Mouse (Mus musculus): ENCODE data around the gene Uqcc1. TPM values are rescaled to one million over a fixed set of nuclear protein-coding genes. Genes with fewer than 3 reads are reported as not detected.

Gene Uqcc1
- 100 to 1,000 TPM; 106 to 129 TPM for total RNA-seq (2021)
- long read RNA-seq, experiment 1, transcript Uqcc1-204 (10 exons, 2,633 nt): major isoform, 143 of 170 reads
- long read RNA-seq, experiment 1, partial matches to known transcripts: 8 of 170 reads
- long read RNA-seq, experiment 1, other reads (novel, unspliced or antisense): 18 of 170 reads
- long read RNA-seq, experiment 2, transcript Uqcc1-204 (10 exons, 2,633 nt): major isoform, 167 of 180 reads
- long read RNA-seq, experiment 2, partial matches to known transcripts: 4 of 180 reads
- long read RNA-seq, experiment 2, other reads (novel, unspliced or antisense): 7 of 180 reads

DNA sequence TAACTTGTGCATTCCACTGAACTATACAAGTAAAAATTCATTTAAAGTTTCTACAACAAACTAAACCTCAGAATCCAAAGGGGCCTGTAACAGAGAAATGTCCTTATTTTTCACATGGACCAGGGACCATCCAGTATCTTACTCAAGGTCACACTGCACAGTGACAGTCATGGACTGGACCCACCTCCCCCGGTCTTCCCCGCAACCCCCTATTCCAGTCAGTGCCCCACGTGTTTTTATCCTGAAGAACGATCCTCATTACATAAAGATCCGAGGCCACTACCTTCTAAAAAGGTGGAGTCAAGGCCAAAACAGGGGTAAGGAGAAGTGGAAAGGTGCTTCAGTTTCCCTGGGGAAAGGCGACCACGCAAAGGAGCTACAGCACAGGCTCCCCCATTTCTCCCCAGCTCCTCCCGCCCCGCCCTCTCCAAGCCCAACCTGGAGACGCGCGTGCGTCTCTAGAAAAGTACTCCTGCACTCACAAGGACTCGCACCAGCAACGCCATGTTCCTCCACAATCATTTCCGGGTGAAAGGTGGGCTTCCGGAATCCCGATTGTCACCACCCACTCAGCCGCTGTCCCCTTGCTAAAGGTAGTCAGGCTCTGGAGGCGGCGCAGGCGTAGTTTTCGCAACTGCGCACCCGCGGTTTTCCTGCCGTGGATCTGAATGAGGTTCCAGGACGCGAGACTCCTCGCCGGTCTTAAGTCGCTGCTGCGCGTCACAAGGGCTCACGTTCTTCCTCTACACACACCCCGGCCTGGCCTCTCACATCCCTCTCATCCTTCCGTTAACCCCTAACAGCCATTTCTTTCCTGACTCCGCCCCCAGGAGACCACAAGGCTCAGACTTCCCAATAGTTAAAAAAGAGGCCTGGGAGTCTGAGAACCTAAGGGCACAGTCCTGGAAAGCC, at the start of gene Uqcc1:
Gene Uqcc1, minus strand, starts transcription at position 780 of the 912 bp plus-strand sequence.
- intact Hi-C loops (cut with DNase I; ENCODE audit: low total_unique reads): no loop called here

DNA sequence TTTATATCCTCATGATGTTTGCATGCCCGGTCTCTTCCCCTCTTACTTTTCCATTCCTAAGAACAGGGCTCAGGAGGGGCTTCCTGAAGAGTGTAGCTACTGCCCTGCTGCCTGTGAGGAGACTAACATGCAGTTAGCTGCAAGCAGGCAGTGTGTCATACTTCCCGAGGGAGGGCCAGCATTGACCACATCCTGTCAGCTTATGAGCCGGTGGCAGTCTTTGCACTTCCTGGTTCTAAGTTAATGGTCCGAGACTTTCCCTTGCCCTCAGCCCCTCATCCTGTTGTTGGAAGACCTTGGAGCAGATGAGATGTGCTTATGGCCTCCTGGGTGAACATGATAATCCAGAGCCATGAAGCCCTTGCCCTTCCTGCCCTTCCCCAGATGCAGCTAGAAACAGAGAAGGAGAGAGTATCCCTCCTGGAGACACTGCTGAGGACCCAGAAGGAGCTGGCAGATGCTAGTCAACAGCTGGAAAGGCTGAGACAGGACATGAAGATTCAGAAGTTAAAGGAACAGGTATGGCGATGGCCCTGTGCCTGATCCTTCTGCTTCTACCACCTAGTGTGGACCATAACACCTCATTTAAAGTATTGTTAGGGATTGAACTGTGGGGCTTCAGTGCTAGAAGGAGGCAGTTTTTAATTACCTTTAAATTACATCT, 49.4 kb upstream of the Uqcc1 start:
- no peak for DNase-seq
- intact Hi-C loops (cut with DNase I; ENCODE audit: low total_unique reads): no loop called here

More for the DNA sequence above, at the start of gene Uqcc1:
- peak; percentile 90 for DNase-seq

- intact Hi-C loops (cut with DNase I; ENCODE audit: low total_unique reads): no loop called here
- no peak for DNase-seq
Measured at GRCm38 (mm10) chr2:155974087-155974731, 44.1 kb upstream of the Uqcc1 start.

DNA sequence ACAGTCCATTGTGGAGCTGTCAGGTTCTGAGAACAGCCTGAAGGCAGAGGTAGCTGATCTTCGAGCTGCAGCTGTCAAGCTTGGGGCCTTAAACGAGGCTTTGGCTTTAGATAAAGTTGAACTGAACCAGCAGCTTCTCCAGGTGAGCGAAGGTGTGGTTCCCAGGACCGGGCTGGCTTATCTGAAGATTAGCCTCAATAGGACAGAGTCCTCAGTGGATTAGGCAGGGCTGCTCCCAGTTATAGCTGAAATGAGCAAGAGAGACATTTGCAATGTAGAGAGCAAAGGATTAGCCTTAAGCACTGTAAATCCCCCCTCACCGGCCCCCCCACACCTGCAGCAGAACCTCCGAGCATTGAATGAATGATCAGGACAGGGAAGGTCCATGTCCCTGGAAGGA, 43.2 kb upstream of the Uqcc1 start:
- intact Hi-C loops (cut with DNase I; ENCODE audit: low total_unique reads): no loop called here
- no peak for DNase-seq

DNA sequence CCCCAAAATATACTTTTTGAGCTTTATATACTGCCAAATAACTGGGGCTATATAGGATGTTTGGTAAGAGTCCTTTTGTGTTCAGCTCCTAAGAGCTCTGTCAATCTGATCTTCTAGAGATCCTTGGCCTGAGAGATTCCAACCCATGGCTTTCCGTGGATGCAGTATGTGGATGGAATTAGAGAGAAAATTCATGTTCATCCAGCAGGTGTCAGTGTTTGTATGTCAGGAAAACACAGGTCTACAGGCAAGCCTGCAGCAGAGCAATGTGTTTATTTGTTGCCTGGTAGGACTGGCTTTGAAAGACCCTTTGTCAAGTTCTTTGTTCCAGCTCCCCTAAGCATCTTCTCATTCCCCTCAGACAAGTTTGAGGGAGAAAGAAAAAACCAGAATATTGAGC, 32.9 kb upstream of the Uqcc1 start:
- intact Hi-C loops (cut with DNase I; ENCODE audit: low total_unique reads): loop anchor here (10.0 kb wide), 1 partner anchor 312 kb away; no protein-coding TSS in a partner anchor
- no peak for DNase-seq

GRCm38 (mm10) chr2:155961862-155962261, 31.8 kb upstream of the Uqcc1 start:
- intact Hi-C loops (cut with DNase I; ENCODE audit: low total_unique reads): loop anchor here (10.0 kb wide), 1 partner anchor 313 kb away; no protein-coding TSS in a partner anchor

GRCm38 (mm10) chr2:155959981-155960380, 29.9 kb upstream of the Uqcc1 start:
- intact Hi-C loops (cut with DNase I; ENCODE audit: low total_unique reads): loop anchor here (10.0 kb wide), 1 partner anchor 315 kb away; no protein-coding TSS in a partner anchor
- DNase-seq: no peak

More at GRCm38 (mm10) chr2:155961862-155962261, 31.8 kb upstream of the Uqcc1 start:
- DNase-seq: no peak

DNA sequence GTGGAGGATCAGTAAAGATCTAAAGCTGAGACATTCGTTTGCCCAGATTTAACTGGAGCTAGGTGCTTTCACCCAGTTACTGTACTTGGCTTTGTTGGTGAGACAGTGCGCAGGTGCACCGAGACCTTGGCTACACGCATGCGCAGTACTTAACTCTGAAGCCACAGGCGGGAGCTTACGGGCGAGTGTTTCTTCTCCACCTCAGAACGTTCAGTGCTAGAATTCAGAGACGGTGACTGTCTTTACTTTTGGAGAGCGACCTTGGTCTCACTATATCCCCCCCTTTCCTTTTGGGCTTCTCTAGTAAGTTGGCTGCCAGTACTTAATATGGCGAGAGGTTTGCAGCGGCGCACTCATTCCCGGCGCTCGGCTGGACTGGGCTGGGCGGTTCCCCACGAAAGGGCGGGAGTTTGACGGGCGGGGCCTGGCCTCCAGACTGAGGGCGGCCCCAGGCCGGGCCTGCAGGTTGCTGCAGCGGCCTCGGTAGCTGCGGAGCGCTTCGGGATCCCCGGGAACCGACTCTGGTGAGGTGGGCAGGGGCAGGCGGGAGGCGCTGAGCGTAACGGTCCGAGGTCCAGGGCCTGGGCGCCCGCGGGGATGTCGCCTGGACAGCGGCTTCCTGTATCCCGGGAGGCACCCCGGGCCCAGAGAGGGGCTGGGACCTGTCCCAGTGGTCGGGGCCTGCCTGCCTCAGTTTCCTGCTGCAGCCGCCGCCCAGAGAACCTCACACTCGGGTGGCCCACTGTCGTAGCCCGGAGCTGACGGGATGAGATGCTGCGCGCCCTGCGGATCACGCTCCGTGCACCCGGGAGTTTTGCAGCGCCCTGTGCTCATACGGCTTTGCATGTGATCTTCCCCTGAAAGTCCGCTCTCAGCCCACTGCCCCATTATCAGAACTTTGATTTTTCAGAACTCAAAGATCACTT, 26.3 kb upstream of the Uqcc1 start, which contains the start of gene Cep250:
Gene Cep250, plus strand, starts transcription at position 325 of the 926 bp plus-strand sequence.
- DNase-seq: peak; percentile 94
- intact Hi-C loops (cut with DNase I; ENCODE audit: low total_unique reads): no loop called here

- intact Hi-C loops (cut with DNase I; ENCODE audit: low total_unique reads): no loop called here
- peak; percentile 46 for DNase-seq
Measured at GRCm38 (mm10) chr2:155952006-155952405, 21.9 kb upstream of the Uqcc1 start.

DNA sequence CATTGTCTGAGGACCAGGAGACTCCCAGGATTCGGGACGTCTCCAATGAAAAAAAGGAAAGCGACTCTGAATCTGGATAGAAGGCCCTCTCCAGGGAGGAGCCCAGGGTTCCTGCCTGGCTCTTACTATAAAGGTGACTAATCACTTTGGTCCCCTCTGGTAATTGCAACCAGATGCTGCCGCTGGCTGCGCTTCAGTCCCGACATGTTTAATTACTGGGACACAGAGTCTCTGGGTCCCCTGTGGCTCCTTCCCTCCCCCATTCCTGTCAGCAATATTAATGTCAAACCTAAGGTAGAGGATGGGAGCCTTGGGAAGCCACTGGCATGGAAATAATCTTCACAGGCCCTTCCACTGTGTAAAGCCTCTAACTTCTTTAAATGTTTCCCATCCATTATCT, 19.3 kb upstream of the Uqcc1 start:
- intact Hi-C loops (cut with DNase I; ENCODE audit: low total_unique reads): no loop called here
- DNase-seq: no peak

- intact Hi-C loops (cut with DNase I; ENCODE audit: low total_unique reads): loop anchor here (2.0 kb wide), 1 partner anchor 99 kb away; no protein-coding TSS in a partner anchor
- DNase-seq: no peak
Measured at GRCm38 (mm10) chr2:155947390-155948002, 17.4 kb upstream of the Uqcc1 start.

GRCm38 (mm10) chr2:155946499-155946898, 16.4 kb upstream of the Uqcc1 start:
- no peak for DNase-seq
- intact Hi-C loops (cut with DNase I; ENCODE audit: low total_unique reads): loop anchor here (2.0 kb wide), 1 partner anchor 98 kb away; no protein-coding TSS in a partner anchor

- intact Hi-C loops (cut with DNase I; ENCODE audit: low total_unique reads): loop anchor here (2.0 kb wide), 1 partner anchor 97 kb away; no protein-coding TSS in a partner anchor
- DNase-seq: peak; percentile 73
Measured at GRCm38 (mm10) chr2:155946069-155946468, 16.0 kb upstream of the Uqcc1 start.

- intact Hi-C loops (cut with DNase I; ENCODE audit: low total_unique reads): no loop called here
- no peak for DNase-seq
Measured at GRCm38 (mm10) chr2:155945580-155945979, 15.5 kb upstream of the Uqcc1 start.

GRCm38 (mm10) chr2:155945124-155945523, 15.0 kb upstream of the Uqcc1 start, which contains the start of gene Gdf5:
Gdf5 (minus strand) TSS chr2:155945367.
- no peak for DNase-seq

DNA sequence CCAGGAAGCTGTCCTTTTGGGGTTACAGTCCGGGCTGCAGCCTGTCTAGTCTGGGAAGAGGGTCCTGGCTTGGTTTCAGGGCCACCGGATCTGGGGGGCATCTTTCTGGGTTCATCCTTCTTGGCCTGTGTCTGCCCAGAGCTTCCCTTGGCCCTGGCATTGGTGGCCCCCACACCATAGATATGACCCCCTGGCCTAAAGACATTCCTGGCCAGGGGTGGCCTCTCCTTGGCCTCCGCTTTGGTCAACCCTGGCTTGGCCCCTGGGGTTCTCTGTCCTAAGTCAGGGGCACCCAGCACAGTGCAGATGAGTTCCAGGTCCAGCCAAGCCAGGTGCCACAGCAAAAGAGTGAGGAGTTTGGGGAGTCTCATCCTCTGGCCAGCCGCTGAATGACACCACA, 14.6 kb upstream of the Uqcc1 start:
- DNase-seq: no peak
- intact Hi-C loops (cut with DNase I; ENCODE audit: low total_unique reads): no loop called here

More at GRCm38 (mm10) chr2:155945124-155945523, 15.0 kb upstream of the Uqcc1 start, which contains the start of gene Gdf5:
- intact Hi-C loops (cut with DNase I; ENCODE audit: low total_unique reads): no loop called here

DNA sequence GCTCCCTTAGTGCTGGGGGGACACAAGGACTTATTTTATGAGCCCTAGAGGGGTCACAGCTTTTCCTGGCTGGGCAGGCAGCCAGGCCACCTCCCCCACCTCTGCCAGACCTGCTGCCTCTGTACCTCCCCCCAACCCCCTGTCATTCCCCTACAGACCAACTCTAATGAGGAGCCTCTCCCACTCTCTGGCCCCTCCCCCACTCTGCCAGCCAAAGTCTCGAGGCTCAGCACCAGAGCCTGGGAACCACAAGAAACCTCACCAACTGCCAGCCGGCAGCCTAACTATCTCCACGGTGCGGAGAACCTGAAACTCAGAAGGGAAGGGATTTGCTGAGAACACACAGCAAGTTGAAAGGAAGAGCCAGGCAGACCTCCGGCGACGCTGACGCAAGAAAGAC, 13.4 kb upstream of the Uqcc1 start:
- intact Hi-C loops (cut with DNase I; ENCODE audit: low total_unique reads): no loop called here
- DNase-seq: no peak
